Mouse (Mus musculus) urinary bladder, adult 2 months (tissue): ENCODE measurements around the gene Copz1. TPM values are rescaled to one million over a fixed set of nuclear protein-coding genes. Genes with fewer than 3 reads are reported as not detected.

ENCODE experiments used
- DNase-seq: peaks from one replicate; pipeline ENCODE4 v3.0.0; 2022; ENCODE audit warnings: low spot score
- polyA plus RNA-seq: library from polyadenylated mRNA; depleted of rRNA; stranded (reverse); fragments of >200 nt; gene quantifications from 2 replicates; pipeline ENCODE4 v1.2.3, GENCODE M21; 2012; rRNA removed

Gene Copz1
- polyA plus RNA-seq, 1 experiment: 135 TPM

- DNase-seq: no peak
Observed at GRCm38 (mm10) chr15:103338829-103339165, 66.3 kb downstream of the Copz1 start.

DNA sequence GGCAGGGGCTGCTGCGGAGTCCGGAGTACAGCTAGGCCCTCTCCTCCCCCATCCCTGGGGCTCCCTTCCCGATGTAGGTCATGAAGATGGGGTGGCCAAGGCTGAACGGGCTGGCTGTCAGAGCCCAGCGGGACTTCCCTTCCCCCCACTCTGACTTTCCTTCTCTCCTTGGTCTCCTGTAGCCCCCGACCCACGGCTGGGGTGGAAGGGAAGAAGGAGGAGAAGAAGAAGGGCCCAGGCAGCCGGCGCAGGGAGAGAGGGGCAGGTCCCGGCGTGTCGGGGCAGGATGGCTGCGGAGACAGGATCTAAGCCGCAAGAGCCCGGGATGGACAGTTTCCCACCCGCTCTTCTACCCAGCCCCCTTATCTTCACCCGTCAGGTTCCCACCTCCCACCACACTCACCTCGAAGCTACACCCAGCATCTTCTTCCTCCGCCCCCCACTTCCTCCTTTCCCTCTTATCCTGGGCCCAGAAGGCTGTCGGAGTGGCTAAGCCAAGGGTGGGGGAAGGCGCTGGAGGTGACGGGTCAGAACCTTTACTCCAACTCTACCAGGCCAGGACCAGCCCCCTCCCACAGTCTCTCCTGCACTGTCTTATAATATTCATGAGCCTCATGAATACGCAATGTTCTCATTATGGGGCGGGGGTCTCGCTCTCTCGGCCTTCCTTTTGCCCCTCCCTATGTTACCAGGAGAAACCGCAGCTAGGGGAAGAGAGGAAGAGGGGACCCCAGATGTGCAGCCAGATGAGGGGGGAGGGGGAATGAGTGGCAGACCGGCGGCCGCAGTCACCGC is 66.8 kb downstream of the Copz1 start:
- DNase-seq: no peak

DNA sequence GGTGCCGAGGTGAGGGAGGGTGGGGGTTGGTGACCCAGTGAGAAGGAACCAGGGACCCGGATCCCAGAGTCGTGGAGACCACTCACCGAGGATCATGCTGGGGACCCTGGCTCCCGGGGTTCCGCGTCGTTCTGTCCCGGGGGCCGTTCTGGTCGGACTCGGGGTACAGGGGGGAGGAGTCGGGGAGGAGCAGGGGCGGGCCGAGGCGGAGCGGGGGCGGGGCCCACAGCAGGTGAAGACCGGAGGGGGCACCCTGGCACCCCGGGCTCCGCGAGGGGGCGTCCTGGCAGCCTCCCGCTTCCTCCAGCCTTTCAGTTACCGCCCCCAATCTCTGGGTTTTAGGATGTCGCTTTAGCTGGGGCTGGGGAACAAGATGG is 67.4 kb downstream of the Copz1 start, which contains the start of gene Zfp385a:
Zfp385a (minus strand) TSS at position 133 of the 377 bp plus-strand sequence.
- DNase-seq: no peak

DNA sequence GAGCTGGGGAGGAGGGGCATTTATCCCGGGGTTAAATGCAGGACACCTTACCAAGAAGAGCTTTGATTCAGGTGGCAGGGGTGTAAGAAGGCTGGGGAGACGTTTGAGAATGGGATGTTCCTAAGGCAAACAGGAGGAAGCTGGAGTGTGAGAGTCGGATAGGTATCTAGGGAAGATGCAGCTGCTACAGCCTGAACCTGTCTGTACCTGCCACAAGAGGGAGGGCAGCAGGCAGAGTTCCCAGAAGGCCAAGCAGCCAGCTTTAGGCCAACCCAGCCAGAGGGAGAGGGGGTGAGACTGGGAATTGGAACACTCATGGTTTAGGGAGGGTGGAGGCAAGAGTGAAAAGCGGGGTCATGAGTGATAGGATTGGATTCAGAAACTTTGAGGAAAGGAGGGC is 68.3 kb downstream of the Copz1 start:
- no peak for DNase-seq

GRCm38 (mm10) chr15:103341547-103341946 is 69.0 kb downstream of the Copz1 start:
- DNase-seq: no peak

GRCm38 (mm10) chr15:103342415-103342814 is 69.9 kb downstream of the Copz1 start:
- no peak for DNase-seq

DNA sequence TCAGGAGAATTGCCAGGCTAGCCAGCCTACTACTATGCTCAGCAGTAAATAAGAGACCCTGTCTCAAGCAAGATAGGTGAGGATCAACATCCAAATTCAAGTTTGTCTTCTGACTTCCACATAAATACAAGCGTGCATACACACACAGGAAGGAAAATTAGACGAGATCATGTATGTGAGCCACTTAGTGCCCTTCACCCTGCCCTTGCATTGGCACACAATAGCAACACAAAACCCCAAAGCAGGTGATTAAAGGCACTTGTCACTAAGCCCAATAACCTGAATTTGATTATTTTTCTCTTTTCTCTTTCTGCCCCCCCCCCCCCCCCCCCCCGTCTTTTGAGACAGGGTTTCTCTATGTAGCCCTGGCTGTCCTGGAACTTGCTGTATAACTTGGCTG is 70.5 kb downstream of the Copz1 start:
- no peak for DNase-seq

GRCm38 (mm10) chr15:103343556-103343955 is 71.0 kb downstream of the Copz1 start:
- DNase-seq: no peak

DNA sequence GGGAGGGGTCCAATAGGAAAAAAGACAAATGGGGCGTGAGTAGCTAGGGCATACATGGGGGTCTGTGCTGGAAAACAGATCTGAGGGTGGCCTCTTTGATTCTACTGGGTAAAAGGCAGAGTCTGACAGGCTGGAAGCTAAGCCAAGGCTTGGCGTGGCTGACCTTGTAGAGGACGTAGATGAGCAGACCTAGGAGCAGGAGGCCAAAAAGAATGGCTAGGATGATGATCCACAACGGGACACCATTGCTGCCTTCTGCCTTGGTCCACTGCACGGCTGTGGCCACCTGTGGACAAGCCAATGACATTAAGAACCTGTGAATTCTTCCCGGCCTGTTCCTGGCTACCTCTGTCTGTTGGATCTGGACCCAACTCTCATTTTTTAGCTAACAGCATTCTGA is 73.3 kb downstream of the Copz1 start:
- DNase-seq: no peak

GRCm38 (mm10) chr15:103347275-103347684 is 74.8 kb downstream of the Copz1 start:
- DNase-seq: no peak

Other genes starting within 250 kb of the Copz1 start
- 15.1 and 18.5 TPM in 2 replicates for gene Smug1, start 105.6 kb upstream of the Copz1 start, polyA plus RNA-seq
- gene Cbx5, start 32.9 kb upstream of the Copz1 start, polyA plus RNA-seq: 23.9 and 24.4 TPM in 2 replicates
- gene Hnrnpa1, start 32.3 kb upstream of the Copz1 start, polyA plus RNA-seq: 323 and 341 TPM in 2 replicates
- 0.28 and 0.34 TPM in 2 replicates for gene Nfe2, start 14.3 kb upstream of the Copz1 start, polyA plus RNA-seq
- not detected in 2 replicates for gene Gpr84, start 37.9 kb downstream of the Copz1 start, polyA plus RNA-seq
- gene Zfp385a, start 67.4 kb downstream of the Copz1 start, polyA plus RNA-seq: 9.9 and 15.6 TPM in 2 replicates
- gene Itga5, start 94.0 kb downstream of the Copz1 start, polyA plus RNA-seq: 138 and 146 TPM in 2 replicates
- 0.08 TPM in 1 of 2 replicates, not detected in the other for gene Gtsf1, start 157.8 kb downstream of the Copz1 start, polyA plus RNA-seq
- not detected in 2 replicates for gene Gtsf2, start 175.8 kb downstream of the Copz1 start, polyA plus RNA-seq
- gene Nckap1l, start 181.1 kb downstream of the Copz1 start, polyA plus RNA-seq: 6.0 and 7.8 TPM in 2 replicates
- 12.9 TPM in 2 replicates for gene Pde1b, start 230.3 kb downstream of the Copz1 start, polyA plus RNA-seq